Mouse (Mus musculus) heart, postnatal 0 days (tissue): ENCODE data around the gene Gabrb1.

Experiments
- CTCF ChIP-seq: IDR thresholded peaks from 2 replicates; pipeline ENCODE4 v1.5.1; 2016; ENCODE audit warnings: antibody characterized with exemption, control low read depth, low read depth
- EP300 ChIP-seq: IDR thresholded peaks from 2 replicates; pipeline ENCODE4 v1.6.1; 2016; ENCODE audit warnings: antibody characterized with exemption, low read depth

- peak; percentile 67 for TF ChIP-seq CTCF
- TF ChIP-seq EP300 = no peak
Observed at GRCm38 (mm10) chr5:72172675-72173074, 514.8 kb downstream of the Gabrb1 start.
